In the genomic region with DNA sequence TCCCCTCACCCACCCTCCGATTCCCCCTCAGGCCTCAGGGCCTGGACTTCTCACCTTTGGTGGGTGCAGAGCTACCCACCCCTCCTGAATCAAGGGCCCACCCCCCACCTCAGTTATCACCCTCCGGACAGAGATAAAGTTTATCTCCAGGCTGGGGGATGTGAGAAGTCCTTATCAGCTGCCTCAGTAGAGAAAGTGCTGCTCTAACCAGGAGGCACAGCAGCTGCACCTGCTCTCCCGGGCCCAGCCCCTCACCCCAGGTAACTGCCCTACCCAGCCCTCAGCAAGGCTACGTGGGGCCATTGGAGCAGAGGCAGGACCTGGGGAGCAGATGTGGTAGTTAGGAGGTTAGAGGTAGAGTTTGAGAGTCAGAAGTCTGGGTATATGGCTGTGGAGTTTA, we compare ENCODE assay signal across 30 mouse cellular contexts. TPM values are rescaled to one million over a fixed set of nuclear protein-coding genes. Genes with fewer than 3 reads are reported as not detected.
DNase-seq lines count a peak whose midpoint lies in the region; ATAC-seq and TF ChIP-seq lines count a peak whose summit lies in the region.
"Had no signal": no experiment of that assay in that cellular context is flagged by ENCODE, and none has a peak within 500 bp of the region (broad histone marks: within the 10 kb centered on the region; RNA-seq: fewer than 3 reads in every experiment).

No protein-coding gene starts in this region.

- no peak overlapping the region for H3K27ac ChIP-seq in lung, embryonic 14.5 days (ENCODE audit: low read depth)
- peak overlapping the region; percentile 96 for H3K27ac ChIP-seq in MEL (ENCODE audit: control insufficient read depth, low read depth, low read length)
- H3K27ac ChIP-seq in liver, embryonic 14.5 days = peak overlapping the region; percentile 91
- H3K27ac ChIP-seq: embryonic facial prominence, embryonic 12.5 days; forebrain, embryonic 13.5 days; gastrocnemius, adult 2 months; hindbrain, embryonic 14.5 days; kidney, postnatal 0 days; left cerebral cortex, adult 2 months; macrophage; midbrain, embryonic 12.5 days had no signal

- H3K4me2 ChIP-seq in lung, embryonic 14.5 days = no peak overlapping the region
- H3K4me2 ChIP-seq in liver, embryonic 14.5 days (ENCODE audit: low read depth) = peak overlapping the region; percentile 85
- H3K4me2 ChIP-seq: embryonic facial prominence, embryonic 12.5 days; forebrain, embryonic 13.5 days; hindbrain, embryonic 14.5 days; midbrain, embryonic 12.5 days had no signal

- no peaks in the 10 kb centered on the region for H3K27me3 ChIP-seq in lung, embryonic 14.5 days (ENCODE audit: insufficient read depth, low read length)
- H3K27me3 ChIP-seq in G1E (ENCODE audit: insufficient read depth, low read length) (no peaks in the 10 kb centered on the region), MEL (ENCODE audit: control insufficient read depth in 1 of 2, insufficient read depth in 2 of 2, low read length in 2 of 2) (no peaks in the 10 kb centered on the region)
- H3K27me3 ChIP-seq in liver, embryonic 14.5 days (ENCODE audit: control insufficient read depth, insufficient read depth, low read length) = no peaks in the 10 kb centered on the region
- H3K27me3 ChIP-seq: embryonic facial prominence, embryonic 12.5 days; forebrain, embryonic 13.5 days; midbrain, embryonic 12.5 days had no signal

- H3K4me3 ChIP-seq in lung, embryonic 14.5 days (ENCODE audit: low read depth, low read length) = peak overlapping the region; percentile 2; the same call in 1 of the 2 replicates
- peak overlapping the region; percentile 73 for H3K4me3 ChIP-seq in G1E (ENCODE audit: low read depth, low read length)
- H3K4me3 ChIP-seq in MEL (ENCODE audit: control insufficient read depth in 1 of 2, insufficient read depth in 1 of 2, low read depth in 2 of 2, low read length in 2 of 2) = peak overlapping the region; percentile 66 to 97
- H3K4me3 ChIP-seq in liver, embryonic 14.5 days (ENCODE audit: insufficient read depth in 1 of 2, low read depth in 2 of 2, low read length in 2 of 2) = peak overlapping the region; percentile 85 to 100
- H3K4me3 ChIP-seq: embryonic facial prominence, embryonic 12.5 days; forebrain, embryonic 13.5 days; gastrocnemius, adult 2 months; left cerebral cortex, adult 2 months; midbrain, embryonic 12.5 days had no signal

- WGBS in lung, embryonic 14.5 days = 40% methylated on average over 4 of the region's 4 CpGs
- 12% methylated on average over 4 of the region's 4 CpGs for WGBS in liver, embryonic 14.5 days (ENCODE audit: insufficient replicate concordance)

- no peak for ATAC-seq in lung, embryonic 14.5 days (ENCODE audit: insufficient read depth)
- ATAC-seq in G1E (ENCODE audit: extremely low read depth, insufficient number of reproducible peaks, low FRiP score, poor library complexity, severe bottlenecking) = peak; percentile 12; the same call in 1 of the 2 replicates
- no peak for ATAC-seq in liver, embryonic 14.5 days (ENCODE audit: insufficient read depth)
- ATAC-seq: forebrain, embryonic 13.5 days; inflammation-experienced regulatory T-cells, adult 6 months had no signal

- H3K36me3 ChIP-seq in lung, embryonic 14.5 days (ENCODE audit: insufficient read depth) = no peaks in the 10 kb centered on the region
- H3K36me3 ChIP-seq in G1E (replicated peaks) (peaks cover 21% of the 10 kb centered on the region), MEL (ENCODE audit: control insufficient read depth in 1 of 2, insufficient read depth in 2 of 2, low read length in 2 of 2) (peaks cover 4 to 47% of the 10 kb centered on the region in 2 experiments)
- peaks cover 17% of the 10 kb centered on the region for H3K36me3 ChIP-seq in liver, embryonic 14.5 days (replicated peaks; ENCODE audit: control insufficient read depth, insufficient read depth, low read depth)
- H3K36me3 ChIP-seq: embryonic facial prominence, embryonic 12.5 days; midbrain, embryonic 12.5 days had no signal

- H3K9me3 ChIP-seq in lung, embryonic 14.5 days (ENCODE audit: low read depth, low read length) = no peaks in the 10 kb centered on the region
- H3K9me3 ChIP-seq in G1E (replicated peaks) = no peaks in the 10 kb centered on the region
- no peaks in the 10 kb centered on the region for H3K9me3 ChIP-seq in MEL (replicated peaks; ENCODE audit: insufficient read depth, low read length)
- H3K9me3 ChIP-seq in liver, embryonic 14.5 days (ENCODE audit: control insufficient read depth, low read length) = no peaks in the 10 kb centered on the region
- H3K9me3 ChIP-seq: embryonic facial prominence, embryonic 12.5 days; forebrain, embryonic 13.5 days; midbrain, embryonic 12.5 days had no signal

- peak in 1 of 2 experiments; percentile 68; a peak in 1 of 4 replicates for TF ChIP-seq POLR2A in MEL (IDR thresholded peaks at IDR 0.05; ENCODE audit: control insufficient read depth in 1 of 2, insufficient read depth in 1 of 2, low read depth in 1 of 2, low read length in 2 of 2, poor library complexity in 1 of 2)

- H3K79me2 ChIP-seq in MEL (ENCODE audit: control insufficient read depth, insufficient read depth, low read length, poor library complexity) = peaks cover 53% of the 10 kb centered on the region

- TF ChIP-seq RAD21 in MEL (IDR thresholded peaks at IDR 0.05; ENCODE audit: low read depth, low read length) = no peak

- DNase-seq in lung, embryonic 14.5 days = no peak
- DNase-seq in lung, postnatal 14 days = no peak
- DNase-seq in G1E (ENCODE audit: low spot score) = peak; percentile 18
- DNase-seq in MEL (ENCODE audit: low read depth, low spot score) = peak; percentile 75
- DNase-seq in liver, embryonic 14.5 days (ENCODE audit: low read depth in 3 of 3, low spot score in 3 of 3) = peak in 1 of 3 experiments; percentile 24
- DNase-seq in T-cell, adult 2 months (ENCODE audit: low spot score) = no peak
- no peak for DNase-seq in adrenal gland, postnatal 36 days
- DNase-seq: cerebellum, adult 2 months; cerebellum, postnatal 25 days; gastrocnemius, adult 2 months; heart, postnatal 4 days; kidney, adult 18-20 months; thymus, postnatal 25 days had no signal

- TF ChIP-seq CTCF in lung, embryonic 14.5 days (IDR thresholded peaks at IDR 0.05; ENCODE audit: low read depth) = no peak
- TF ChIP-seq CTCF in G1E (IDR thresholded peaks at IDR 0.05; ENCODE audit: low read depth, low read length) = no peak
- TF ChIP-seq CTCF in MEL (IDR thresholded peaks at IDR 0.05 in 2 of 3, conservative IDR thresholded peaks at IDR 0.05 in 1 of 3; ENCODE audit: control insufficient read depth in 1 of 3, insufficient read depth in 1 of 3, low read depth in 2 of 3, low read length in 3 of 3, poor library complexity in 1 of 3, severe bottlenecking in 1 of 3) = no peak
- no peak for TF ChIP-seq CTCF in liver, embryonic 14.5 days (IDR thresholded peaks at IDR 0.05; ENCODE audit: low read depth)

- no peak overlapping the region; the same call in 1 of the 2 replicates for H3K9ac ChIP-seq in lung, embryonic 14.5 days
- H3K9ac ChIP-seq in MEL (ENCODE audit: control insufficient read depth, low read depth, low read length, poor library complexity, severe bottlenecking) = peak overlapping the region; percentile 84
- peak overlapping the region; percentile 94 for H3K9ac ChIP-seq in liver, embryonic 14.5 days (replicated peaks)
- H3K9ac ChIP-seq: embryonic facial prominence, embryonic 12.5 days; forebrain, embryonic 13.5 days; hindbrain, embryonic 14.5 days; midbrain, embryonic 12.5 days had no signal

- TF ChIP-seq EP300 in MEL (IDR thresholded peaks at IDR 0.05; ENCODE audit: low read depth in 1 of 2, low read length in 2 of 2) = no peak
- TF ChIP-seq EP300 in liver, embryonic 14.5 days (IDR thresholded peaks at IDR 0.05; ENCODE audit: low read depth) = 0 out of 2 replicates have a peak, but pooled peaks have one; percentile 30

- H3K4me1 ChIP-seq in lung, embryonic 14.5 days (ENCODE audit: insufficient read depth) = no peaks in the 10 kb centered on the region
- peaks cover 28% of the 10 kb centered on the region for H3K4me1 ChIP-seq in G1E (ENCODE audit: insufficient read depth, low read depth, low read length)
- peaks cover 20 to 47% of the 10 kb centered on the region in 2 experiments for H3K4me1 ChIP-seq in MEL (ENCODE audit: control insufficient read depth in 1 of 2, insufficient read depth in 2 of 2, low read length in 2 of 2)
- H3K4me1 ChIP-seq in liver, embryonic 14.5 days (replicated peaks; ENCODE audit: control insufficient read depth in 2 of 2, insufficient read depth in 2 of 2, low read length in 1 of 2) = peaks cover 20 to 26% of the 10 kb centered on the region in 2 experiments
- H3K4me1 ChIP-seq: embryonic facial prominence, embryonic 12.5 days; forebrain, embryonic 13.5 days; midbrain, embryonic 12.5 days had no signal

RNA-seq across cellular contexts. Expression of gene Gata1, which starts 11.7 kb away (rescaled TPM):
- polyA plus RNA-seq in lung, embryonic 14.5 days (2014; fragmentation: Nextera tagmentation; extraction: Ambion mirVana) = 1.1 and 1.6 TPM in 2 replicates
- total RNA-seq in G1E (2014; fragmentation: Nextera tagmentation) = 93.3 and 105 TPM in 2 replicates
- total RNA-seq in G1E (2017) = 38.1 and 41.0 TPM in 2 replicates
- polyA plus RNA-seq in G1E (2012) = 46.2 and 48.8 TPM in 2 replicates
- total RNA-seq in MEL (2012; rRNA removed) = 321 and 385 TPM in 2 replicates
- polyA plus RNA-seq in MEL (2012; ENCODE audit: insufficient read depth in 1 of 2, insufficient read length in 2 of 2, low read depth in 1 of 2, low replicate concordance in 2 of 2, missing spikeins in 1 of 2) = 100 to 1,000 TPM; 128 to 496 TPM
- 112 and 113 TPM in 2 replicates for polyA plus RNA-seq in liver, embryonic 14.5 days (2012; rRNA removed)
- polyA plus RNA-seq in liver, embryonic 14.5 days (2014; fragmentation: Nextera tagmentation; extraction: Ambion mirVana) = 105 and 126 TPM in 2 replicates
- under 1 TPM in 1 of 2 experiments, not detected in 1; 0.26 TPM for total RNA-seq in adrenal gland, postnatal 36 days (2021)
- total RNA-seq: adrenal gland, adult 18-20 months; gastrocnemius, adult 2 months; layer of hippocampus, postnatal 10 days; left cerebral cortex, adult 2 months; left cerebral cortex, postnatal 36 days had no signal
- polyA plus RNA-seq: cerebellum, adult 2 months; hindbrain, embryonic 14.5 days had no signal

RNA-seq across cellular contexts. Expression of gene Hdac6, which starts 18.5 kb away (rescaled TPM):
- polyA plus RNA-seq in lung, embryonic 14.5 days (2014; fragmentation: Nextera tagmentation; extraction: Ambion mirVana) = 23.7 and 29.1 TPM in 2 replicates
- 14.5 and 17.2 TPM in 2 replicates for total RNA-seq in G1E (2014; fragmentation: Nextera tagmentation)
- 5.5 and 8.9 TPM in 2 replicates for total RNA-seq in G1E (2017)
- 6.0 and 6.5 TPM in 2 replicates for polyA plus RNA-seq in G1E (2012)
- 6.3 and 7.8 TPM in 2 replicates for total RNA-seq in MEL (2012; rRNA removed)
- 10 to 100 TPM in 1 of 2 experiments, not detected in 1; 19.7 TPM for polyA plus RNA-seq in MEL (2012; ENCODE audit: insufficient read depth in 1 of 2, insufficient read length in 2 of 2, low read depth in 1 of 2, low replicate concordance in 2 of 2, missing spikeins in 1 of 2)
- polyA plus RNA-seq in liver, embryonic 14.5 days (2012; rRNA removed) = 10.8 and 11.9 TPM in 2 replicates
- polyA plus RNA-seq in liver, embryonic 14.5 days (2014; fragmentation: Nextera tagmentation; extraction: Ambion mirVana) = 7.9 and 8.8 TPM in 2 replicates
- 10 to 100 TPM; 16.5 to 17.3 TPM for total RNA-seq in adrenal gland, postnatal 36 days (2021)

RNA-seq across cellular contexts. Expression of gene Eras, which starts 37.8 kb away (rescaled TPM):
- polyA plus RNA-seq in lung, embryonic 14.5 days (2014; fragmentation: Nextera tagmentation; extraction: Ambion mirVana) = not detected in 2 replicates
- total RNA-seq in G1E (2014; fragmentation: Nextera tagmentation) (not detected in 2 replicates), G1E (2017) (not detected in 2 replicates), MEL (2012; rRNA removed) (not detected in 2 replicates)
- polyA plus RNA-seq in G1E (2012) (not detected in 2 replicates), MEL (2012; ENCODE audit: insufficient read depth in 1 of 2, insufficient read length in 2 of 2, low read depth in 1 of 2, low replicate concordance in 2 of 2, missing spikeins in 1 of 2) (not detected)
- polyA plus RNA-seq in liver, embryonic 14.5 days (2012; rRNA removed) = 0.05 TPM in 1 of 2 replicates, not detected in the other
- polyA plus RNA-seq in liver, embryonic 14.5 days (2014; fragmentation: Nextera tagmentation; extraction: Ambion mirVana) = not detected in 2 replicates
- not detected for total RNA-seq in adrenal gland, postnatal 36 days (2021)
- total RNA-seq: adrenal gland, adult 18-20 months; gastrocnemius, adult 2 months; gastrocnemius, postnatal 4 days; heart, postnatal 4 days; layer of hippocampus, postnatal 10 days; left cerebral cortex, adult 2 months; left cerebral cortex, postnatal 36 days; monocyte, adult 5-6 weeks; neutrophil, adult 5-6 weeks had no signal
- polyA plus RNA-seq: cerebellum, adult 2 months; embryonic facial prominence, embryonic 12.5 days; forebrain, embryonic 13.5 days; heart, embryonic 14.5 days; hindbrain, embryonic 14.5 days; inflammation-experienced regulatory T-cells, adult 6 months; kidney, postnatal 0 days; lung, embryonic 16.5 days; macrophage; midbrain, embryonic 12.5 days; small intestine, adult 2 months had no signal

RNA-seq across cellular contexts. Expression of gene Pcsk1n, which starts 46.5 kb away (rescaled TPM):
- polyA plus RNA-seq in lung, embryonic 14.5 days (2014; fragmentation: Nextera tagmentation; extraction: Ambion mirVana) = 0.66 and 0.76 TPM in 2 replicates
- total RNA-seq in G1E (2014; fragmentation: Nextera tagmentation) (not detected in 2 replicates), G1E (2017) (not detected in 2 replicates), MEL (2012; rRNA removed) (not detected in 2 replicates)
- polyA plus RNA-seq in G1E (2012) (not detected in 2 replicates), MEL (2012; ENCODE audit: insufficient read depth in 1 of 2, insufficient read length in 2 of 2, low read depth in 1 of 2, low replicate concordance in 2 of 2, missing spikeins in 1 of 2) (not detected)
- polyA plus RNA-seq in liver, embryonic 14.5 days (2012; rRNA removed) = 0.19 TPM in 1 of 2 replicates, not detected in the other
- 0.08 TPM in 1 of 2 replicates, not detected in the other for polyA plus RNA-seq in liver, embryonic 14.5 days (2014; fragmentation: Nextera tagmentation; extraction: Ambion mirVana)
- 10 to 100 TPM; 28.0 to 39.7 TPM for total RNA-seq in adrenal gland, postnatal 36 days (2021)
- total RNA-seq: gastrocnemius, adult 2 months; heart, postnatal 4 days; monocyte, adult 5-6 weeks; neutrophil, adult 5-6 weeks had no signal
- polyA plus RNA-seq: inflammation-experienced regulatory T-cells, adult 6 months; macrophage had no signal

RNA-seq across cellular contexts. Expression of gene Glod5, which starts 52.1 kb away (rescaled TPM):
- not detected in 2 replicates for polyA plus RNA-seq in lung, embryonic 14.5 days (2014; fragmentation: Nextera tagmentation; extraction: Ambion mirVana)
- total RNA-seq in G1E (2014; fragmentation: Nextera tagmentation) (not detected in 2 replicates), G1E (2017) (not detected in 2 replicates), MEL (2012; rRNA removed) (not detected in 2 replicates)
- polyA plus RNA-seq in G1E (2012) (not detected in 2 replicates), MEL (2012; ENCODE audit: insufficient read depth in 1 of 2, insufficient read length in 2 of 2, low read depth in 1 of 2, low replicate concordance in 2 of 2, missing spikeins in 1 of 2) (under 1 TPM in 1 of 2 experiments, not detected in 1; 0.11 TPM)
- polyA plus RNA-seq in liver, embryonic 14.5 days (2012; rRNA removed) = not detected in 2 replicates
- polyA plus RNA-seq in liver, embryonic 14.5 days (2014; fragmentation: Nextera tagmentation; extraction: Ambion mirVana) = not detected in 2 replicates
- not detected for total RNA-seq in adrenal gland, postnatal 36 days (2021)
- total RNA-seq: adrenal gland, adult 18-20 months; gastrocnemius, adult 2 months; gastrocnemius, postnatal 4 days; heart, postnatal 4 days; monocyte, adult 5-6 weeks; neutrophil, adult 5-6 weeks had no signal
- polyA plus RNA-seq: embryonic facial prominence, embryonic 12.5 days; forebrain, embryonic 13.5 days; heart, embryonic 14.5 days; inflammation-experienced regulatory T-cells, adult 6 months; lung, embryonic 16.5 days; macrophage; midbrain, embryonic 12.5 days had no signal

Comparison
In these comparisons a context has a peak if more than half of its experiments do, and no peak if none do; other contexts are left out.
1. DNase-seq: peak in G1E (single experiment) and MEL (single experiment); none in lung, embryonic 14.5 days (single experiment), lung, postnatal 14 days (single experiment), T-cell, adult 2 months (single experiment) and adrenal gland, postnatal 36 days (0 of 2).
2. H3K4me3 ChIP-seq: peak in every context shown above with its lines; median percentile 92 in liver, embryonic 14.5 days; 82 in MEL; 73 in G1E; 2 in lung, embryonic 14.5 days.
3. RNA of gene Gata1, which starts 11.7 kb away (polyA plus RNA-seq): 128 to 496 TPM in MEL, 105 to 126 TPM in liver, embryonic 14.5 days and 46.2 to 48.8 TPM in G1E; 1.1 to 1.6 TPM in lung, embryonic 14.5 days; every median in the first group is over 10 times any median in the second.